Mouse (Mus musculus): Measurements from ENCODE around the gene Mrpl47. TPM values are rescaled to one million over a fixed set of nuclear protein-coding genes. Genes with fewer than 3 reads are reported as not detected.
"Not testable (repeated sequence)": the region's sequence is repeated elsewhere in the genome, so short reads cannot be mapped to it uniquely, and the experiment has no call there.

Gene Mrpl47
- 27.0 and 28.6 TPM in 2 replicates for polyA plus RNA-seq (2015; fragmentation: Nextera tagmentation; extraction: Ambion mirVana)

GRCm38 (mm10) chr3:32737172-32737655 is at the start of gene Mrpl47:
Gene Mrpl47 (minus strand): TSS chr3:32737605.
- H3K9ac ChIP-seq, result peak within 1 kb of the TSS; percentile 80
- peak; percentile 75 for ATAC-seq (replicated peaks)
- WGBS, result under 1% methylated on average over 31 of the region's 31 CpGs
- no peaks in the 10 kb centered on the region for H3K9me3 ChIP-seq
- H3K27ac ChIP-seq, result peak within 1 kb of the TSS; percentile 87
- peaks cover 11% of the 10 kb centered on the region for H3K36me3 ChIP-seq (replicated peaks)
- H3K27me3 ChIP-seq (replicated peaks), result no peaks in the 10 kb centered on the region
- H3K4me3 ChIP-seq, result peak within 1 kb of the TSS; percentile 68
- peaks cover 33% of the 10 kb centered on the region for H3K4me1 ChIP-seq
- H3K4me2 ChIP-seq, result peak within 1 kb of the TSS; percentile 82

GRCm38 (mm10) chr3:32770781-32771180 is 33.4 kb upstream of the Mrpl47 start:
- H3K4me1 ChIP-seq, result no peaks in the 10 kb centered on the region
- H3K9me3 ChIP-seq, result no peaks in the 10 kb centered on the region
- H3K9ac ChIP-seq, result no peak overlapping the region
- 81% methylated on average over 2 of the region's 2 CpGs for WGBS
- H3K4me2 ChIP-seq, result no peak overlapping the region
- no peak overlapping the region for H3K27ac ChIP-seq
- no peaks in the 10 kb centered on the region for H3K27me3 ChIP-seq (replicated peaks)
- H3K4me3 ChIP-seq, result no peak overlapping the region
- no peaks in the 10 kb centered on the region for H3K36me3 ChIP-seq (replicated peaks)
- no peak for ATAC-seq (replicated peaks)

GRCm38 (mm10) chr3:32763902-32764301 is 26.5 kb upstream of the Mrpl47 start:
- H3K4me3 ChIP-seq, result no peak overlapping the region
- no peaks in the 10 kb centered on the region for H3K27me3 ChIP-seq (replicated peaks)
- WGBS, result 48% methylated on average over 7 of the region's 7 CpGs
- H3K9ac ChIP-seq, result no peak overlapping the region
- H3K4me1 ChIP-seq, result no peaks in the 10 kb centered on the region
- H3K36me3 ChIP-seq (replicated peaks), result no peaks in the 10 kb centered on the region
- no peak overlapping the region for H3K4me2 ChIP-seq
- no peak for ATAC-seq (replicated peaks)
- H3K27ac ChIP-seq, result no peak overlapping the region
- no peaks in the 10 kb centered on the region for H3K9me3 ChIP-seq

- WGBS, result 62% methylated on average over 8 of the region's 8 CpGs
- H3K27ac ChIP-seq, result no peak overlapping the region
- H3K9me3 ChIP-seq, result no peaks in the 10 kb centered on the region
- H3K4me2 ChIP-seq, result no peak overlapping the region
- H3K9ac ChIP-seq, result no peak overlapping the region
- H3K27me3 ChIP-seq (replicated peaks), result no peaks in the 10 kb centered on the region
- no peak for ATAC-seq (replicated peaks)
- H3K36me3 ChIP-seq (replicated peaks), result no peaks in the 10 kb centered on the region
- no peak overlapping the region for H3K4me3 ChIP-seq
- H3K4me1 ChIP-seq, result no peaks in the 10 kb centered on the region
These were observed 25.6 kb upstream of the Mrpl47 start for GRCm38 (mm10) chr3:32762962-32763361.

GRCm38 (mm10) chr3:32759212-32759611 is 21.8 kb upstream of the Mrpl47 start:
- WGBS, result 66% methylated on average over 5 of the region's 5 CpGs
- H3K9ac ChIP-seq, result no peak overlapping the region
- no peak overlapping the region for H3K27ac ChIP-seq
- H3K4me1 ChIP-seq, result no peaks in the 10 kb centered on the region
- H3K36me3 ChIP-seq (replicated peaks), result no peaks in the 10 kb centered on the region
- H3K9me3 ChIP-seq, result no peaks in the 10 kb centered on the region
- H3K4me2 ChIP-seq, result no peak overlapping the region
- no peak for ATAC-seq (replicated peaks)
- H3K27me3 ChIP-seq (replicated peaks), result no peaks in the 10 kb centered on the region
- no peak overlapping the region for H3K4me3 ChIP-seq

GRCm38 (mm10) chr3:32754384-32754915 is 17.0 kb upstream of the Mrpl47 start:
- Histone ChIP-seq H3K9ac (no peak overlapping the region), H3K4me3 (no peak overlapping the region), H3K27me3 (replicated peaks) (no peaks in the 10 kb centered on the region), H3K4me2 (no peak overlapping the region), H3K4me1 (no peaks in the 10 kb centered on the region), H3K9me3 (no peaks in the 10 kb centered on the region), H3K27ac (no peak overlapping the region), H3K36me3 (replicated peaks) (peaks cover 20% of the 10 kb centered on the region; the same call in 1 of the 2 replicates)
- WGBS, result 95% methylated on average over 3 of the region's 3 CpGs
- ATAC-seq (replicated peaks), result no peak

GRCm38 (mm10) chr3:32749820-32750579 is 12.6 kb upstream of the Mrpl47 start:
- H3K4me1 ChIP-seq, result no peaks in the 10 kb centered on the region
- peaks cover 48% of the 10 kb centered on the region for H3K36me3 ChIP-seq (replicated peaks)
- peak; percentile 67 for ATAC-seq (replicated peaks)
- WGBS, result 77% methylated on average over 4 of the region's 4 CpGs
- no peak overlapping the region for H3K27ac ChIP-seq
- H3K9ac ChIP-seq, result no peak overlapping the region
- H3K27me3 ChIP-seq (replicated peaks), result no peaks in the 10 kb centered on the region
- no peak overlapping the region for H3K4me2 ChIP-seq
- H3K4me3 ChIP-seq, result no peak overlapping the region
- no peaks in the 10 kb centered on the region for H3K9me3 ChIP-seq

GRCm38 (mm10) chr3:32748384-32748783 is 11.0 kb upstream of the Mrpl47 start:
- Histone ChIP-seq H3K27ac (no peak overlapping the region), H3K9ac (no peak overlapping the region), H3K36me3 (replicated peaks) (peaks cover 44% of the 10 kb centered on the region), H3K27me3 (replicated peaks) (no peaks in the 10 kb centered on the region), H3K4me1 (no peaks in the 10 kb centered on the region), H3K4me3 (no peak overlapping the region), H3K4me2 (no peak overlapping the region), H3K9me3 (no peaks in the 10 kb centered on the region)
- 90% methylated on average over 9 of the region's 9 CpGs for WGBS
- no peak for ATAC-seq (replicated peaks)

GRCm38 (mm10) chr3:32745426-32745825 is 8.0 kb upstream of the Mrpl47 start:
- H3K4me1 ChIP-seq; H3K27ac ChIP-seq; H3K27me3 ChIP-seq (replicated peaks); H3K4me2 ChIP-seq; H3K9ac ChIP-seq; H3K4me3 ChIP-seq; H3K9me3 ChIP-seq; ATAC-seq (replicated peaks): not testable (repeated sequence)
- peaks cover 34% of the 10 kb centered on the region for H3K36me3 ChIP-seq (replicated peaks)

- Histone ChIP-seq H3K36me3 (replicated peaks) (peaks cover 34% of the 10 kb centered on the region), H3K4me2 (no peak overlapping the region), H3K9ac (no peak overlapping the region), H3K27me3 (replicated peaks) (no peaks in the 10 kb centered on the region), H3K9me3 (no peaks in the 10 kb centered on the region), H3K27ac (no peak overlapping the region), H3K4me1 (no peaks in the 10 kb centered on the region), H3K4me3 (no peak overlapping the region)
- WGBS, result 95% methylated on average over 6 of the region's 6 CpGs
- ATAC-seq (replicated peaks), result no peak
These were observed 7.6 kb upstream of the Mrpl47 start for GRCm38 (mm10) chr3:32745001-32745400.

- WGBS, result 88% methylated on average over 2 of the region's 2 CpGs
- Histone ChIP-seq H3K9me3 (no peaks in the 10 kb centered on the region), H3K9ac (no peak overlapping the region), H3K27me3 (replicated peaks) (no peaks in the 10 kb centered on the region), H3K4me1 (peaks cover 22% of the 10 kb centered on the region), H3K27ac (no peak overlapping the region), H3K36me3 (replicated peaks) (peaks cover 15% of the 10 kb centered on the region), H3K4me2 (no peak overlapping the region), H3K4me3 (no peak overlapping the region)
- no peak for ATAC-seq (replicated peaks)
These were observed 4.9 kb upstream of the Mrpl47 start for GRCm38 (mm10) chr3:32742276-32742780.

- no peak for ATAC-seq (replicated peaks)
- H3K4me3 ChIP-seq, result no peak overlapping the region
- H3K27me3 ChIP-seq (replicated peaks), result no peaks in the 10 kb centered on the region
- H3K4me1 ChIP-seq, result peaks cover 33% of the 10 kb centered on the region
- WGBS, result 90% methylated on average over 5 of the region's 5 CpGs
- H3K27ac ChIP-seq, result no peak overlapping the region
- no peak overlapping the region; the same call in 1 of the 2 replicates for H3K4me2 ChIP-seq
- H3K9me3 ChIP-seq, result no peaks in the 10 kb centered on the region
- no peak overlapping the region for H3K9ac ChIP-seq
- 0 out of 2 replicates have a peak, but pooled peaks cover 7% of the 10 kb centered on the region for H3K36me3 ChIP-seq (replicated peaks)
These were observed 1.1 kb upstream of the Mrpl47 start for GRCm38 (mm10) chr3:32738549-32738948.

Measured in midbrain, embryonic 15.5 days (tissue).